Mouse (Mus musculus) lung, postnatal 10 days (tissue): ENCODE measurements at regions not wholly inside any gene's neighbourhood (a gene's known extent, or its start where the extent isn't known, plus 50 kb on each side); places are given as distances from the start of the nearest gene placed in this dataset.

Experiments used
- DNase-seq: peaks from one replicate; pipeline ENCODE4 v3.0.0; 2021

DNA sequence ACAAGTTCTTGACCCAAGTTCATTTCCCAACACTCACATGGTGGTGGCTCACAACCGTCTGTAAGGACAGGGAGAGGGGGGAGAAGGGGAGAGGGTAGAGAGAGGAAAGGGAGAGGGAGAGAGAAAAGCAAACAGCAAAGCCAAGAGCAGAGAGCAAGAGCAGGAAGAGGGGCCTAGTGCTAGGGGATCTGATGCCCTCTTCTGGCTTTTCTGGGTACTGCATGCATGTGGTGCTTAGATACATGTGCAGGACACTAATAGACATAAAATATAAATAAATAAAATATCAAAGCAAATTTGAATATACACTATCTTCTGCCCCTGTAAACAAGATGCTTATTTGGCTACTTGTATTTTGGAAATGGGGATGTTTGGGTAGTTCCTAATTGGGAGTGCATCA lies 91.2 kb downstream of the Rnf138rt1 start:
- DNase-seq: peak; percentile 39
